Mouse (Mus musculus) liver, embryonic 11.5 days (tissue): ENCODE data around the gene Ccdc141. TPM values are rescaled to one million over a fixed set of nuclear protein-coding genes. Genes with fewer than 3 reads are reported as not detected.
"Not testable (repeated sequence)": the region's sequence is repeated elsewhere in the genome, so short reads cannot be mapped to it uniquely, and the experiment has no call there.

Experiments
- ATAC-seq: fragments of 200-750 bp; cut with Nextera tagmentation; replicated peaks from 2 replicates; pipeline ENCODE4 v1.8.0; 2017; ENCODE audit warnings: moderate number of reproducible peaks, mild to moderate bottlenecking, moderate TSS enrichment, moderate library complexity; ENCODE audit not compliant: low FRiP score
- DNase-seq: peaks from one replicate; pipeline ENCODE4 v3.0.0-alpha.2; 2017; ENCODE audit warnings: low spot score
- H3K27ac ChIP-seq: fragments of 300-500 bp; sonication (generic); 2 replicates; pipeline ENCODE4 v1.5.1; 2014; ENCODE audit warnings: mild to moderate bottlenecking, low read depth, low read length, control low read depth
- H3K27me3 ChIP-seq: fragments of 300-500 bp; sonication (generic); replicated peaks from 2 replicates; pipeline ENCODE4 v1.6.1; 2014; ENCODE audit warnings: low read length, mixed read lengths; ENCODE audit not compliant: control insufficient read depth, insufficient read depth
- H3K36me3 ChIP-seq: fragments of 300-500 bp; sonication (generic); 2 replicates; pipeline ENCODE4 v1.6.1; 2014; ENCODE audit warnings: mild to moderate bottlenecking, low read length, moderate library complexity, mixed read lengths; ENCODE audit not compliant: control insufficient read depth, insufficient read depth
- H3K4me1 ChIP-seq: fragments of 300-500 bp; sonication (generic); replicated peaks from 2 replicates; pipeline ENCODE4 v1.6.1; 2014; ENCODE audit warnings: low read length, mixed read lengths; ENCODE audit not compliant: control insufficient read depth, insufficient read depth
- H3K4me2 ChIP-seq: fragments of 300-500 bp; sonication (generic); 2 replicates; pipeline ENCODE4 v1.6.1; 2014; ENCODE audit warnings: mild to moderate bottlenecking, control low read depth, moderate library complexity
- H3K4me3 ChIP-seq: fragments of 300-500 bp; sonication (generic); 2 replicates; pipeline ENCODE4 v1.5.1; 2014; ENCODE audit warnings: low read depth, low read length, control low read depth
- H3K9ac ChIP-seq: fragments of 300-500 bp; sonication (generic); 2 replicates; pipeline ENCODE4 v1.6.1; 2014; ENCODE audit warnings: low read depth, low read length, control low read depth
- H3K9me3 ChIP-seq: fragments of 300-500 bp; sonication (generic); 2 replicates; pipeline ENCODE4 v1.6.1; 2016; ENCODE audit warnings: low read length, inconsistent platforms, mixed read lengths; ENCODE audit not compliant: control insufficient read depth
- WGBS: fragments of 180-500 bp; shearing (Covaris S2); extraction: QIAGEN DNeasy Blood & Tissue Kit; methylation state at CpG from one replicate; pipeline ENCODE4 v1.1.7; 2014; 5-methylcytosine and 5-hydroxymethylcytosine counted together
- polyA plus RNA-seq: library from polyadenylated mRNA; unstranded; fragments of >200 nt; fragmentation: Nextera tagmentation; extraction: Ambion mirVana; gene quantifications from 2 replicates; pipeline ENCODE4 v1.2.1, GENCODE M21; 2014

Ccdc141 gene
- polyA plus RNA-seq, 1 experiment from 2014 or later = 6.3 TPM

GRCm38 (mm10) chr2:77017735-77018134 lies 152.7 kb downstream of the Ccdc141 start:
- Histone ChIP-seq H3K9me3 (no peaks in the 10 kb centered on the region), H3K27ac (no peak overlapping the region), H3K9ac (no peak overlapping the region), H3K4me1 (no peaks in the 10 kb centered on the region), H3K27me3 (no peaks in the 10 kb centered on the region), H3K4me2 (no peak overlapping the region), H3K4me3 (no peak overlapping the region), H3K36me3 (no peaks in the 10 kb centered on the region)
- DNase-seq (no peak), ATAC-seq (no peak)
- 80% methylated on average over 4 of the region's 4 CpGs for WGBS

- H3K27ac ChIP-seq, H3K27me3 ChIP-seq, H3K9ac ChIP-seq, H3K4me1 ChIP-seq, H3K36me3 ChIP-seq, H3K9me3 ChIP-seq, H3K4me3 ChIP-seq, H3K4me2 ChIP-seq, DNase-seq, ATAC-seq: not testable (repeated sequence)
- WGBS = 82% methylated on average over 6 of the region's 6 CpGs
Measured at GRCm38 (mm10) chr2:77013449-77013848, 157.0 kb downstream of the Ccdc141 start.

GRCm38 (mm10) chr2:77011981-77012380 lies 158.5 kb downstream of the Ccdc141 start:
- no peak overlapping the region for H3K4me2 ChIP-seq
- ATAC-seq = no peak
- DNase-seq = no peak
- H3K27ac ChIP-seq = no peak overlapping the region
- no peaks in the 10 kb centered on the region for H3K9me3 ChIP-seq
- no peak overlapping the region for H3K4me3 ChIP-seq
- H3K36me3 ChIP-seq = no peaks in the 10 kb centered on the region
- 69% methylated on average over 5 of the region's 5 CpGs for WGBS
- no peaks in the 10 kb centered on the region for H3K27me3 ChIP-seq
- H3K9ac ChIP-seq = no peak overlapping the region
- H3K4me1 ChIP-seq = no peaks in the 10 kb centered on the region

GRCm38 (mm10) chr2:77007015-77007414 lies 163.4 kb downstream of the Ccdc141 start:
- no peak for DNase-seq
- H3K36me3 ChIP-seq = no peaks in the 10 kb centered on the region
- H3K9me3 ChIP-seq = no peaks in the 10 kb centered on the region
- no peaks in the 10 kb centered on the region for H3K4me1 ChIP-seq
- H3K27ac ChIP-seq = no peak overlapping the region
- WGBS = 81% methylated on average over 7 of the region's 7 CpGs
- H3K4me2 ChIP-seq = no peak overlapping the region
- no peak overlapping the region for H3K9ac ChIP-seq
- no peaks in the 10 kb centered on the region for H3K27me3 ChIP-seq
- no peak for ATAC-seq
- H3K4me3 ChIP-seq = no peak overlapping the region

DNA sequence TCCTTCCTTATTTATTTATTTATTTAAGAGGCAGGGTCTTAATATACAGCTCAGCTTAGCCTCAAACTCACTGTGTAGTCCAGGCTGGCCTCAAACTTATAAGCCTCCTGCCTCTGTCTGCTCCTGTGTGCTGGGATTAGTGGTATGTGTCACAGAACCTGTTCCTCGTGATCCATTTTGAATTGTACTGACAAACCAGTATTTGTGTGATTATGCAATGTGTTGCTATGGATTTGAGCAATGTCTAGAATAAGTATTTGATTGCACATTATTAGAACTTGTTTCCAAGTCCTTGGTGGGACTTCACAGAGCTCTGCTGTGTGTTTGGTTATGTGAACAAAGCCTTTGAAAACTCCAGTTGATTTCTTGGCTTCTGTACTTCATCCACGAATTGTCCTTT lies 167.3 kb downstream of the Ccdc141 start:
- no peak overlapping the region for H3K4me2 ChIP-seq
- no peak for ATAC-seq
- no peak overlapping the region for H3K27ac ChIP-seq
- H3K9ac ChIP-seq = no peak overlapping the region
- WGBS = 71% methylated on average over 2 of the region's 2 CpGs
- H3K36me3 ChIP-seq = no peaks in the 10 kb centered on the region
- H3K27me3 ChIP-seq = no peaks in the 10 kb centered on the region
- no peak for DNase-seq
- no peaks in the 10 kb centered on the region for H3K4me1 ChIP-seq
- no peaks in the 10 kb centered on the region for H3K9me3 ChIP-seq
- no peak overlapping the region for H3K4me3 ChIP-seq

- ATAC-seq = no peak
- H3K27ac ChIP-seq = no peak overlapping the region
- 62% methylated on average over 5 of the region's 5 CpGs for WGBS
Measured at GRCm38 (mm10) chr2:76998351-76998750, 172.1 kb downstream of the Ccdc141 start.

DNA sequence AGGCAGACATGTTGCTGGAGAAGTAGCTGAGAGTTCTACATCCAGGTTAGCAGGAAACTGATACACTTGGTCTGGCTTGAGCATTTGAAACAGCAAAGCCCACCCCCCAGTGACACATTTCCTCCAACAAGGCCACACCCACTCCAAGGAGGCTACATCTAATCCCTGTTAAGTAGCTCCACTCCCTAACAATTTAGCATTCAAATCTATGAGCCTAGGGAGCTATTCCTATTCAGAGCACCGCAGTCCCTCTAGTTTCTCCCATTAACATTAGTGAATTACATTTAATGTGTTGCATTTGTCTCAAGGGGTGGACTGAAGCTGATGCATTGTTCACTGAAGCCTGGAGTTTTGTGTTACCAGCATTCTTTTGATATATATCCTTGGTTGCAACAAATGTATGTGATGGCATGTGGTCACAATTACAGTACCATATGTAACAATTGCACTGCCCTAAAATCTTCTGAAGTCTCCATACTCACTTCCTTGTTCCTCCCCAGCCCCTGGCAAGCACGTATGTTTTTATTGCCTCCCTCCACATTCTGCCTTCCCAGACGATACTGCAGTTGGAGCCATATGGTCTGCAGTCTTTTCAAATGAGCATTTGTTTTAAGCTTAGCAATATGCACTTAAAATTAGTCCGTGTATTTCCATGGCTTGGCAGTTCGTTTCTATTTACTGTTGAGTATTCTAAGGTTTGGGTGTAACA lies 177.8 kb downstream of the Ccdc141 start:
- 84% methylated on average over 5 of the region's 5 CpGs for WGBS
- Histone ChIP-seq H3K9me3 (no peaks in the 10 kb centered on the region), H3K4me2 (no peak overlapping the region), H3K27me3 (no peaks in the 10 kb centered on the region), H3K4me3 (no peak overlapping the region), H3K9ac (no peak overlapping the region), H3K27ac (no peak overlapping the region), H3K4me1 (no peaks in the 10 kb centered on the region), H3K36me3 (no peaks in the 10 kb centered on the region)
- DNase-seq (no peak), ATAC-seq (no peak)

More at GRCm38 (mm10) chr2:76998351-76998750, 172.1 kb downstream of the Ccdc141 start:
- H3K4me2 ChIP-seq = no peak overlapping the region
- no peak for DNase-seq
- H3K9me3 ChIP-seq = no peaks in the 10 kb centered on the region
- H3K27me3 ChIP-seq = no peaks in the 10 kb centered on the region
- H3K4me1 ChIP-seq = no peaks in the 10 kb centered on the region
- no peak overlapping the region for H3K9ac ChIP-seq
- no peak overlapping the region for H3K4me3 ChIP-seq
- H3K36me3 ChIP-seq = no peaks in the 10 kb centered on the region

- Histone ChIP-seq H3K4me3 (no peak overlapping the region), H3K36me3 (no peaks in the 10 kb centered on the region), H3K9ac (no peak overlapping the region), H3K4me1 (no peaks in the 10 kb centered on the region), H3K9me3 (no peaks in the 10 kb centered on the region), H3K27me3 (no peaks in the 10 kb centered on the region), H3K4me2 (no peak overlapping the region), H3K27ac (no peak overlapping the region)
- DNase-seq = no peak
- ATAC-seq = no peak
- 81% methylated on average over 4 of the region's 4 CpGs for WGBS
Measured at GRCm38 (mm10) chr2:76987317-76987716, 183.1 kb downstream of the Ccdc141 start.

DNA sequence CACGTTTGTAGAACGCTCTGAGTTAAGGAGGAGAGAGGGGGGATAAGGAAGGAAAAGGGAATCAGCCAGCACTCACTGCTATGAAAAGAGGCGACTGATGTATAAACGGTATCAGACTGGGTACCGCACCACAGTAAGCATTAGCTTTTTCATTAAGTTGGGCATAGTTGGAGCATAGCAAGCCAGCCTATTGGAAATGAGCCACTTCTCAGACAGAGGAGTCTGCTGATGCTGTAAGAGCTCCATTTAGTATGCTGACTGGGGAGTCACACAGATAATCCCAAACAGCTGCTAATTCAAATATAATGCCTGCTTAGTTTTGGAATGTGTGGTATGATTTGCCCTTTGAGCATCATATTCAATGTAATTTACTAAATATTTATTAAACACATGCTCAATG lies 186.1 kb downstream of the Ccdc141 start:
- no peak overlapping the region for H3K4me2 ChIP-seq
- H3K4me3 ChIP-seq = no peak overlapping the region
- DNase-seq = no peak
- H3K9ac ChIP-seq = no peak overlapping the region
- no peaks in the 10 kb centered on the region for H3K27me3 ChIP-seq
- 79% methylated on average over 5 of the region's 5 CpGs for WGBS
- H3K9me3 ChIP-seq = no peaks in the 10 kb centered on the region
- no peak for ATAC-seq
- H3K36me3 ChIP-seq = no peaks in the 10 kb centered on the region
- H3K4me1 ChIP-seq = no peaks in the 10 kb centered on the region
- no peak overlapping the region for H3K27ac ChIP-seq
